8 mouse cellular contexts compared by ENCODE assay signal in the genomic region with DNA sequence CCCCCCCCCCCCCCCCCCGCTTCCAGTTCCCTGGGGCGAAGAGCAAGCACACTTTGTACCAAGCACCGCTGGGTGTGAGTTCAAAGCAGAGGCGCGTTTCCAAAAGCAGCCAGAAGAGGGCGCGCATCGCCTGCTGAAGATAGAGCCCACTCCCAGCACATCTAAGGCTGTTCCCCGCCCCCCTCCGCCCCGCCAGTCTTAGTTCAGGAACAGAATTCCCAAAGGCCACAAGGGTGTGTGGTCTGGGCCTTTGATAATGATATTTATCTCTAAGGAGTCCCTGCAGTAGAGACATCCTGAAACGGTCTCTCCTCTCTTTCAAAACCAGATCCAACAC. TPM values are rescaled to one million over a fixed set of nuclear protein-coding genes. Genes with fewer than 3 reads are reported as not detected.
DNase-seq lines count a peak whose midpoint lies in the region; ATAC-seq lines count a peak whose summit lies in the region.

No protein-coding gene starts in this region.

- peak overlapping the region; percentile 14 for H3K4me3 ChIP-seq in intestine, embryonic 15.5 days (replicated peaks)

- no peaks in the 10 kb centered on the region for H3K27me3 ChIP-seq in intestine, embryonic 15.5 days (replicated peaks)

- ATAC-seq in intestine, embryonic 15.5 days = peak; percentile 83

- WGBS in intestine, embryonic 15.5 days = 1% methylated on average over 12 of the region's 12 CpGs

- H3K9me3 ChIP-seq in intestine, embryonic 15.5 days = no peaks in the 10 kb centered on the region

- no peaks in the 10 kb centered on the region for H3K4me1 ChIP-seq in intestine, embryonic 15.5 days (replicated peaks)

- H3K4me2 ChIP-seq in intestine, embryonic 15.5 days (replicated peaks) = peak overlapping the region; percentile 49

- H3K27ac ChIP-seq in intestine, embryonic 15.5 days = no peak overlapping the region

- H3K36me3 ChIP-seq in intestine, embryonic 15.5 days = no peaks in the 10 kb centered on the region

- DNase-seq in adrenal gland, adult 8-10 months = peak; percentile 81
- peak; percentile 93 for DNase-seq in embryo, embryonic 11 days
- peak; percentile 90 to 93 for DNase-seq in gastrocnemius, postnatal 36 days
- DNase-seq in left cerebral cortex, postnatal 10 days (ENCODE audit: extremely low spot score in 1 of 2, low spot score in 2 of 2) = peak; percentile 85 to 92
- peak; percentile 92 for DNase-seq in mesoderm, embryonic 11.5 days (ENCODE audit: low read depth, low spot score)
- DNase-seq in skeletal muscle tissue, adult 2 months (ENCODE audit: low read depth, low spot score) = peak; percentile 80
- no peak for DNase-seq in natural killer cell, adult 2 months (ENCODE audit: low spot score in 2 of 2)

- intact Hi-C loops in gastrocnemius, postnatal 36 days (cut with DNase I) = loop anchor here (2.0 to 10.0 kb wide), 5 partner anchors 151 to 1197 kb away; no protein-coding TSS in a partner anchor
- intact Hi-C loops in left cerebral cortex, postnatal 10 days (cut with DNase I) = loop anchor here (5.0 to 10.0 kb wide), 4 partner anchors 157 to 1267 kb away; a partner anchor contains a TSS

- H3K9ac ChIP-seq in intestine, embryonic 15.5 days = no peak overlapping the region

RNA-seq across cellular contexts. Expression of a gene that starts 28.9 kb away (rescaled TPM):
- 1 to 10 TPM; 1.9 to 7.0 (median 2.4) TPM for total RNA-seq in adrenal gland, adult 8-10 months (2022)
- under 1 TPM in 1 of 2 experiments, not detected in 1; 0.12 TPM for total RNA-seq in gastrocnemius, postnatal 36 days (2021)
- 0.36 and 0.66 TPM in 2 replicates for polyA plus RNA-seq in intestine, embryonic 15.5 days (2015; fragmentation: Nextera tagmentation; extraction: Ambion mirVana)
- not detected for total RNA-seq in left cerebral cortex, postnatal 10 days (2021)

Comparison
In these comparisons a context has a peak if more than half of its experiments do, and no peak if none do; other contexts are left out.
1. DNase-seq: peak in adrenal gland, adult 8-10 months (single experiment), embryo, embryonic 11 days (single experiment), gastrocnemius, postnatal 36 days (2 of 2), left cerebral cortex, postnatal 10 days (2 of 2), mesoderm, embryonic 11.5 days (single experiment) and skeletal muscle tissue, adult 2 months (single experiment); none in natural killer cell, adult 2 months (0 of 2).